Mouse (Mus musculus): ENCODE data around the gene Mpp4. TPM values are rescaled to one million over a fixed set of nuclear protein-coding genes. Genes with fewer than 3 reads are reported as not detected.

Gene Mpp4
- polyA plus RNA-seq, 1 experiment from 2014 or later = 0.34 TPM

- Histone ChIP-seq H3K9ac (ENCODE audit: low read length) (no peak overlapping the region), H3K9me3 (ENCODE audit: control insufficient read depth, low read length) (no peaks in the 10 kb centered on the region), H3K36me3 (ENCODE audit: control insufficient read depth, insufficient read depth, low read length) (peaks cover 75% of the 10 kb centered on the region), H3K27ac (replicated peaks in 1 of 2; ENCODE audit: control insufficient read depth in 1 of 2, insufficient read depth in 1 of 2, low read depth in 2 of 2, low read length in 2 of 2) (no peak overlapping the region), H3K4me3 (ENCODE audit: control insufficient read depth in 1 of 2, insufficient read depth in 1 of 2, low read depth in 1 of 2, low read length in 2 of 2) (no peak overlapping the region), H3K4me2 (ENCODE audit: low read length) (no peak overlapping the region), H3K27me3 (ENCODE audit: control insufficient read depth, insufficient read depth, low read length) (no peaks in the 10 kb centered on the region), H3K4me1 (ENCODE audit: control insufficient read depth in 2 of 2, insufficient read depth in 2 of 2, low read length in 2 of 2) (no peaks in the 10 kb centered on the region)
- WGBS = 89% methylated on average over 10 of the region's 10 CpGs
- ATAC-seq (ENCODE audit: insufficient number of reproducible peaks, insufficient read depth, low FRiP score, low read depth) = no peak
These were observed 15.2 kb upstream of the Mpp4 start for GRCm38 (mm10) chr1:59178401-59178800.

DNA sequence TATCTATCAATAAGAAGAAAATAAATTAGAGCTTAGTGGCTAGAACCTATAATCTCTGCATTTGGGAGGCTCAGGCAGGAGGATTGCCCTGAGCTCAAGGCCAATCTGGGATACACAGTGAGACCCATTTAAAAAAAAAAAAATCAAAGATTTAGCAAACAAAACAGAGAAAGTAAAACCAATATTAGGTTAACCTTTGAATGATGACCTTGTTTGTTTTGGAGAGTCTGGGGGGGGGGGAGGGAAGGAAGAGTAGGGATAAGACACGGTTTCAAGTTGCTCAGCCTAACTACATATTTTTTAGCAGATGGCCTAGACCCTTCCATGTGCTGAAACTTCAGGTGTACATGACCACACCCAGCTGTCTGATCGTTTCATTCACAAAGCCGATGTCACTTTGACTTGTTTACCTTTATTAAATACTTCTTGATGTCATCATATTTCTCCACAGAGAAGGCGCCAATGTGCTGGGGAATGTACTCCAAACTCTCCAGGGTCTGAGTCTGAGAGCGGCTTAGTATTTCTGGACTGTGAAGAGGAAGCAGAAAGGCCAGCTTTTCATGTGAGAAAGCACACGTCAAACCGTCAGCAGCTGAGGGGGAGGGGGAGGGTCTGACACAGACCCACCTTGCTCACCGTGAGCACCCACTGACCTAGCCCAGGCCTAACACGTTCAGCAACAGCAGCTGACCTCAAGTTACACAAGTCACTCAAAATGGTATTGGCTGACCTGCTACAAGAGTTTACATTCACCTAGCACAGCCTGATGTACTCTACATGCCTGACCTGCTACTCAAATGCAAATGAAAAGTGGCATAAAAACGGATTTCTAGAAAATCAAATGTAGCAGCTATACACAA lies 11.6 kb upstream of the Mpp4 start:
- Histone ChIP-seq H3K36me3 (ENCODE audit: control insufficient read depth, insufficient read depth, low read length) (peaks cover 54% of the 10 kb centered on the region), H3K9ac (ENCODE audit: low read length) (no peak overlapping the region), H3K4me1 (ENCODE audit: control insufficient read depth in 2 of 2, insufficient read depth in 2 of 2, low read length in 2 of 2) (peaks cover 0 to 6% of the 10 kb centered on the region in 2 experiments; a peak in 1 of 4 replicates), H3K27ac (replicated peaks in 1 of 2; ENCODE audit: control insufficient read depth in 1 of 2, insufficient read depth in 1 of 2, low read depth in 2 of 2, low read length in 2 of 2) (no peak overlapping the region), H3K27me3 (ENCODE audit: control insufficient read depth, insufficient read depth, low read length) (no peaks in the 10 kb centered on the region), H3K4me3 (ENCODE audit: control insufficient read depth in 1 of 2, insufficient read depth in 1 of 2, low read depth in 1 of 2, low read length in 2 of 2) (no peak overlapping the region), H3K9me3 (ENCODE audit: control insufficient read depth, low read length) (no peaks in the 10 kb centered on the region), H3K4me2 (ENCODE audit: low read length) (no peak overlapping the region)
- WGBS = 71% methylated on average over 10 of the region's 10 CpGs
- ATAC-seq (ENCODE audit: insufficient number of reproducible peaks, insufficient read depth, low FRiP score, low read depth) = no peak

DNA sequence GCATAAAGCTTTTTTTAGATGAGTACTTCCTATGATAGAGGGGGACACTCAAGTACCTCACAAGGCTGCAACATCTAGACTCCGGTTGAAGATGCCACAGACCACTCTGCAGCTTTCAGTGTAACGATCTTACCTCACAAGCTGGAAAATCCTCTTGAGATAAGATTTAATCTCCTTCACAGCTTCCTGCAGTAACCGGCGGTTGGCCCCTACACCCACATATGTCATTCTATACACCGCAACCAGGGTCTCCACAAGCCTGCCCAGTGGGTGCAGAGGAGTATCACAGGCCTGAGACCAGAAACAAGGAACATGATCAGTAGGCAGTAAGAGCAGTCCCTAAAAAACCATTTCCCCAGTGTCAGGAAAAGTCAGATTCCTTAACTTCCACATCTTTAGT lies 9.8 kb upstream of the Mpp4 start:
- no peaks in the 10 kb centered on the region for H3K9me3 ChIP-seq (ENCODE audit: control insufficient read depth, low read length)
- H3K4me1 ChIP-seq (ENCODE audit: control insufficient read depth in 2 of 2, insufficient read depth in 2 of 2, low read length in 2 of 2) = peaks cover 0 to 6% of the 10 kb centered on the region in 2 experiments; a peak in 1 of 4 replicates
- H3K4me3 ChIP-seq (ENCODE audit: control insufficient read depth in 1 of 2, insufficient read depth in 1 of 2, low read depth in 1 of 2, low read length in 2 of 2) = no peak overlapping the region
- no peaks in the 10 kb centered on the region for H3K27me3 ChIP-seq (ENCODE audit: control insufficient read depth, insufficient read depth, low read length)
- ATAC-seq (ENCODE audit: insufficient number of reproducible peaks, insufficient read depth, low FRiP score, low read depth) = no peak
- peaks cover 41% of the 10 kb centered on the region for H3K36me3 ChIP-seq (ENCODE audit: control insufficient read depth, insufficient read depth, low read length)
- no peak overlapping the region for H3K27ac ChIP-seq (replicated peaks in 1 of 2; ENCODE audit: control insufficient read depth in 1 of 2, insufficient read depth in 1 of 2, low read depth in 2 of 2, low read length in 2 of 2)
- no peak overlapping the region for H3K9ac ChIP-seq (ENCODE audit: low read length)
- H3K4me2 ChIP-seq (ENCODE audit: low read length) = no peak overlapping the region
- WGBS = 53% methylated on average over 5 of the region's 5 CpGs

DNA sequence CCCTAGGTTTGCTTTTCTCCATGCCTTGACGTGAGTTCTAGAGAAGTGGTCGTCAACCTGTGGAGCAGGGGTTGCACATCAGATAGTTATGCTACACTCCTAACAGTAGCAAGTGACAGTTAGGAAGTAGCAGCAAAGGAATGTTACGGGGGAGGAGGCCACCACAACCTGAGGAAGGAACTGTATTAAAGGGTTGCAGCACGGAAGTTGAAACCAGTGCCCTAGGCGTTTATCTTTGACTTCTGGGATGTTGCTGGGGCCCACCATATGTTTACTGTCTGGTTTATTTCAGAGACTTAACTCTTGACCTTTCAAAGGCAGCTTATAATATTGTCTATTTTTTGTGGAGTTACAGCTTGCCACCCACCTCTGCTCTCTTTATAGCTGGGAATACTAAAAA lies 8.7 kb upstream of the Mpp4 start:
- H3K4me2 ChIP-seq (ENCODE audit: low read length) = no peak overlapping the region
- ATAC-seq (ENCODE audit: insufficient number of reproducible peaks, insufficient read depth, low FRiP score, low read depth) = no peak
- H3K9me3 ChIP-seq (ENCODE audit: control insufficient read depth, low read length) = no peaks in the 10 kb centered on the region
- no peaks in the 10 kb centered on the region for H3K27me3 ChIP-seq (ENCODE audit: control insufficient read depth, insufficient read depth, low read length)
- H3K27ac ChIP-seq (replicated peaks in 1 of 2; ENCODE audit: control insufficient read depth in 1 of 2, insufficient read depth in 1 of 2, low read depth in 2 of 2, low read length in 2 of 2) = no peak overlapping the region
- H3K36me3 ChIP-seq (ENCODE audit: control insufficient read depth, insufficient read depth, low read length) = peaks cover 40% of the 10 kb centered on the region
- no peak overlapping the region for H3K4me3 ChIP-seq (ENCODE audit: control insufficient read depth in 1 of 2, insufficient read depth in 1 of 2, low read depth in 1 of 2, low read length in 2 of 2)
- no peak overlapping the region for H3K9ac ChIP-seq (ENCODE audit: low read length)
- H3K4me1 ChIP-seq (ENCODE audit: control insufficient read depth in 2 of 2, insufficient read depth in 2 of 2, low read length in 2 of 2) = peaks cover 0 to 6% of the 10 kb centered on the region in 2 experiments; a peak in 1 of 4 replicates
- 43% methylated on average over 5 of the region's 5 CpGs for WGBS

- Histone ChIP-seq H3K27ac (replicated peaks in 1 of 2; ENCODE audit: control insufficient read depth in 1 of 2, insufficient read depth in 1 of 2, low read depth in 2 of 2, low read length in 2 of 2) (no peak overlapping the region), H3K27me3 (ENCODE audit: control insufficient read depth, insufficient read depth, low read length) (no peaks in the 10 kb centered on the region), H3K4me2 (ENCODE audit: low read length) (no peak overlapping the region), H3K36me3 (ENCODE audit: control insufficient read depth, insufficient read depth, low read length) (peaks cover 37% of the 10 kb centered on the region), H3K9ac (ENCODE audit: low read length) (no peak overlapping the region), H3K4me1 (ENCODE audit: control insufficient read depth in 2 of 2, insufficient read depth in 2 of 2, low read length in 2 of 2) (peaks cover 0 to 6% of the 10 kb centered on the region in 2 experiments; a peak in 1 of 4 replicates), H3K4me3 (ENCODE audit: control insufficient read depth in 1 of 2, insufficient read depth in 1 of 2, low read depth in 1 of 2, low read length in 2 of 2) (no peak overlapping the region), H3K9me3 (ENCODE audit: control insufficient read depth, low read length) (no peaks in the 10 kb centered on the region)
- WGBS = 80% methylated on average over 8 of the region's 8 CpGs
- ATAC-seq (ENCODE audit: insufficient number of reproducible peaks, insufficient read depth, low FRiP score, low read depth) = no peak
These were observed 7.1 kb upstream of the Mpp4 start for GRCm38 (mm10) chr1:59170290-59170689.

GRCm38 (mm10) chr1:59169586-59169985 lies 6.4 kb upstream of the Mpp4 start:
- Histone ChIP-seq H3K27ac (replicated peaks in 1 of 2; ENCODE audit: control insufficient read depth in 1 of 2, insufficient read depth in 1 of 2, low read depth in 2 of 2, low read length in 2 of 2) (no peak overlapping the region), H3K9ac (ENCODE audit: low read length) (no peak overlapping the region), H3K4me2 (ENCODE audit: low read length) (no peak overlapping the region), H3K27me3 (ENCODE audit: control insufficient read depth, insufficient read depth, low read length) (no peaks in the 10 kb centered on the region), H3K4me1 (ENCODE audit: control insufficient read depth in 2 of 2, insufficient read depth in 2 of 2, low read length in 2 of 2) (peaks cover 0 to 6% of the 10 kb centered on the region in 2 experiments; a peak in 1 of 4 replicates), H3K9me3 (ENCODE audit: control insufficient read depth, low read length) (no peaks in the 10 kb centered on the region), H3K36me3 (ENCODE audit: control insufficient read depth, insufficient read depth, low read length) (peaks cover 33% of the 10 kb centered on the region), H3K4me3 (ENCODE audit: control insufficient read depth in 1 of 2, insufficient read depth in 1 of 2, low read depth in 1 of 2, low read length in 2 of 2) (no peak overlapping the region)
- 87% methylated on average over 6 of the region's 6 CpGs for WGBS
- no peak for ATAC-seq (ENCODE audit: insufficient number of reproducible peaks, insufficient read depth, low FRiP score, low read depth)

DNA sequence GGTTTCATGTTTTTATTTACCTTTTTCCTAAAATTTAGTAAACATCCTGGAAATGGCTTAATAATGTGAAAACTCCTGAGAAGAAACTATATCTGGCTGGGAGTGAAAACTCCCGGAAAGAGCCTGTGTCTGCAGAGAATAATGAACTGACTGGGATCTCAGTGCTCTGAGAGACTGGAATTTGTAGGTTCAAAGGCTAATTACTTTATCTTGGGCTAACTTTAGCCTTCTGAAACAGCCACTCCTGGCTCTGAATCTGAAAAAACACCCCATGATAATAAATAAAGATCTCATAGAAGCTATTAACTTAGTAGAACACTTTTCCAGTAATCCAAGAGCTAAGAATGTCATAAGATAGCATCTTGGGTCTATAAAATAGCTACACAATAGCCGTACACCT lies 5.4 kb upstream of the Mpp4 start:
- Histone ChIP-seq H3K4me2 (ENCODE audit: low read length) (no peak overlapping the region), H3K36me3 (ENCODE audit: control insufficient read depth, insufficient read depth, low read length) (peaks cover 32% of the 10 kb centered on the region), H3K9ac (ENCODE audit: low read length) (no peak overlapping the region), H3K4me1 (ENCODE audit: control insufficient read depth in 2 of 2, insufficient read depth in 2 of 2, low read length in 2 of 2) (peaks cover 0 to 6% of the 10 kb centered on the region in 2 experiments; a peak in 1 of 4 replicates), H3K9me3 (ENCODE audit: control insufficient read depth, low read length) (no peaks in the 10 kb centered on the region), H3K27me3 (ENCODE audit: control insufficient read depth, insufficient read depth, low read length) (no peaks in the 10 kb centered on the region), H3K4me3 (ENCODE audit: control insufficient read depth in 1 of 2, insufficient read depth in 1 of 2, low read depth in 1 of 2, low read length in 2 of 2) (no peak overlapping the region), H3K27ac (replicated peaks in 1 of 2; ENCODE audit: control insufficient read depth in 1 of 2, insufficient read depth in 1 of 2, low read depth in 2 of 2, low read length in 2 of 2) (no peak overlapping the region)
- 41% methylated on average over 2 of the region's 2 CpGs for WGBS
- ATAC-seq (ENCODE audit: insufficient number of reproducible peaks, insufficient read depth, low FRiP score, low read depth) = no peak
